Mouse (Mus musculus) liver, postnatal 0 days (tissue): ENCODE measurements around the gene Ehbp1.

Experiments
- CTCF ChIP-seq: sonication (generic); IDR thresholded peaks from 2 replicates; pipeline ENCODE4 v1.5.1; 2016; ENCODE audit warnings: antibody characterized with exemption, low read depth
- EP300 ChIP-seq: IDR thresholded peaks from 2 replicates; pipeline ENCODE4 v1.6.1; 2016; ENCODE audit warnings: antibody characterized with exemption, low read depth, mild to moderate bottlenecking

- TF ChIP-seq CTCF = no peak
- TF ChIP-seq EP300 = no peak
Observed at GRCm38 (mm10) chr11:22008817-22009216, 333.3 kb downstream of the Ehbp1 start.
